Mouse (Mus musculus): Measurements from ENCODE around the gene Ankk1. TPM values are rescaled to one million over a fixed set of nuclear protein-coding genes. Genes with fewer than 3 reads are reported as not detected.

Gene Ankk1
- polyA plus RNA-seq (2016; fragmentation: Nextera tagmentation; extraction: Ambion mirVana), result not detected in 2 replicates

DNA sequence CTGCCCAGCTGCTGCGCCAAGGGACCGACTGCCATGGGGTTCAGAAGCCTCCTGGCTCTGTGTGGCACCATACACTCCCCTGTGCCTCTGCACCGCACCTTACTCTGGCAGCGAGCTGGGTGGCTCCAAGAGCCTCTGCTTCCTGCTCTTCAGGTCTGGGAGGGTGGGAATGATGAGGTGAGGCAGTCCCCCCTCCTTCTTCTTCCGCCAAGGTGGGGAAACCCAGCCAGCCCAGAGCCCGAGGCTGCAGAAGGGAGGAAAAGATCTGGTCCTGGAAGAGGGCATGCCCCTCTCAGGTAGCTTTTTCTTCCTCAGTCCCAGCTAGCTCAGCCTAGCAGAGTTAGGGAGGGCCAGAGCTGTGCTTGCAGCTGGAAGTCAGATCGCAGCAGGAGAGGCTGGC, at the start of gene Ankk1:
Gene Ankk1 (minus strand): TSS at position 101 of the 400 bp plus-strand sequence.
- no peak within 1 kb of the TSS for H3K9ac ChIP-seq
- no peak for ATAC-seq (ENCODE audit: low FRiP score)
- no peaks in the 10 kb centered on the region for H3K9me3 ChIP-seq (replicated peaks)
- 87% methylated on average over 7 of the region's 7 CpGs for WGBS
- no peaks in the 10 kb centered on the region for H3K27me3 ChIP-seq
- H3K4me3 ChIP-seq, result no peak within 1 kb of the TSS
- H3K4me2 ChIP-seq (replicated peaks), result no peak within 1 kb of the TSS
- H3K36me3 ChIP-seq, result no peaks in the 10 kb centered on the region
- H3K4me1 ChIP-seq, result 0 out of 2 replicates have a peak, but pooled peaks cover 4% of the 10 kb centered on the region
- no peak within 1 kb of the TSS for H3K27ac ChIP-seq

- Histone ChIP-seq H3K27ac (no peak overlapping the region), H3K9ac (no peak overlapping the region), H3K4me1 (0 out of 2 replicates have a peak, but pooled peaks cover 3% of the 10 kb centered on the region), H3K27me3 (no peaks in the 10 kb centered on the region), H3K4me2 (replicated peaks) (no peak overlapping the region), H3K36me3 (no peaks in the 10 kb centered on the region), H3K9me3 (replicated peaks) (no peaks in the 10 kb centered on the region), H3K4me3 (no peak overlapping the region)
- WGBS, result 66% methylated on average over 11 of the region's 11 CpGs
- no peak for ATAC-seq (ENCODE audit: low FRiP score)
Observed at GRCm38 (mm10) chr9:49472126-49472525, 45.3 kb upstream of the Ankk1 start.

DNA sequence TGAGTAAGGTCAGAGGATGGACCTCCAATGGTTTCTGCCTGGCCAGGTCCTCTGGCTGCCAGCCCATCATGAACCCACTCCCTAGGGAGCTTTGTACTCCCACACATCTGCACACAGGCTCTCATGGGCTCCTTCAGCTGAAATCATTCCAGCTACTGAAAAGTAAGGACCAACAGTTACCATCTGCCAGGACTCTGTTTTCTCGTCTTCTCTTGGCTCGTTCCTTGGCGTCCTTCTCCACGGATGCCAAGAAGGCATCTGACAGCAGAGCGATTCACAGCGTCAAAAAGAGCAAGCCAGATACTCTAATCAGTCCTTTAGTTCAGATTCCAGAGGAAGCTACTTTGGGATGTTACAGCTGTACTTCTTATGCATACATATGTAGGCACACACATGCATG, 44.1 kb upstream of the Ankk1 start:
- Histone ChIP-seq H3K27ac (no peak overlapping the region), H3K36me3 (no peaks in the 10 kb centered on the region), H3K4me2 (replicated peaks) (no peak overlapping the region), H3K9ac (no peak overlapping the region), H3K9me3 (replicated peaks) (no peaks in the 10 kb centered on the region), H3K27me3 (no peaks in the 10 kb centered on the region), H3K4me1 (0 out of 2 replicates have a peak, but pooled peaks cover 3% of the 10 kb centered on the region), H3K4me3 (no peak overlapping the region)
- ATAC-seq (ENCODE audit: low FRiP score), result no peak
- 87% methylated on average over 6 of the region's 6 CpGs for WGBS

DNA sequence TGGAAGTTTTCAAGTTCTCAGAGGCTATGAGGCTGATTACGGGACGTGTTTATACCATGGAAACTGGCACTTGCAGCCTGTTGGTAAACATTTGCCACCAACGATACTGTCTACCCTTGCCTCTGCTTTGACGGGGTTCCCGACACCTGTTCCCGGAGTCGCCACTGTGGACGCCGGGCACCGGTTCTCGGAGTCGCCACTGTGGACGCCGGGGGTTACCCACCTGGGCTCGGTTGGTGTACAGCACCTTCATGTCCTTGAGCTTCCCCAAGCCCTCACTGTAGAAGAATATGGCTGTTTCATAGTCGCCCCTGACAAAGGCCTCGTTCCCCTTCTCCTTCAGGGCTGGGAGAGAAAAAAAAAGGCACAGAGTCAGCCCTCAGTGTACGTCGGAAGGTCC, 43.2 kb upstream of the Ankk1 start:
- H3K4me3 ChIP-seq, result no peak overlapping the region
- H3K27me3 ChIP-seq, result no peaks in the 10 kb centered on the region
- H3K4me1 ChIP-seq, result 0 out of 2 replicates have a peak, but pooled peaks cover 3% of the 10 kb centered on the region
- no peak overlapping the region for H3K4me2 ChIP-seq (replicated peaks)
- no peaks in the 10 kb centered on the region for H3K36me3 ChIP-seq
- no peaks in the 10 kb centered on the region for H3K9me3 ChIP-seq (replicated peaks)
- no peak for ATAC-seq (ENCODE audit: low FRiP score)
- H3K27ac ChIP-seq, result no peak overlapping the region
- 93% methylated on average over 19 of the region's 19 CpGs for WGBS
- no peak overlapping the region for H3K9ac ChIP-seq

- H3K4me1 ChIP-seq, result peaks cover 3% of the 10 kb centered on the region; the same call in 1 of the 2 replicates
- WGBS, result 90% methylated on average over 3 of the region's 3 CpGs
- no peak overlapping the region for H3K27ac ChIP-seq
- H3K4me3 ChIP-seq, result no peak overlapping the region
- H3K27me3 ChIP-seq, result no peaks in the 10 kb centered on the region
- H3K36me3 ChIP-seq, result no peaks in the 10 kb centered on the region
- H3K9ac ChIP-seq, result no peak overlapping the region
- ATAC-seq (ENCODE audit: low FRiP score), result no peak
- no peak overlapping the region for H3K4me2 ChIP-seq (replicated peaks)
- H3K9me3 ChIP-seq (replicated peaks), result peaks cover 6% of the 10 kb centered on the region; the same call in 1 of the 2 replicates
Observed at GRCm38 (mm10) chr9:49456136-49456535, 29.3 kb upstream of the Ankk1 start.

DNA sequence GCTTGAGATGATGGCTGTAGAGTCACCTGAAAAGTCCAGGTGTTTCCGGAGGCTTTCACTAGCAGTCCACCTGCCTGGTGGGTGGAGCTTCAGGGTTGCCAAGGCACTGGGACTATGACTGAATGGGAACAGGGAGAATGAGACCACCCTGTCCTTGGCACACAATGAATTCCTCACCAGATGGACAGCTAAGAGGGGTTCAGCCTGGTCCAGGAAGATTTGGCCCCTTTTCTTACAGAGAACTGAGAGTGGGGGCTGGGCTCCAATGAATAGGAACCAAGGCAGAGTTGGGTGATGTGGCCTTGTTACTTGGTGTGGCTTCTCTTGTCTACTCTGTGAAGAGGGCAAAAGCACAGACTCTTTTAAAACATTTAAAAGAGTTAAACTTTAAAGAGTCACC, 25.6 kb upstream of the Ankk1 start:
- no peaks in the 10 kb centered on the region for H3K36me3 ChIP-seq

DNA sequence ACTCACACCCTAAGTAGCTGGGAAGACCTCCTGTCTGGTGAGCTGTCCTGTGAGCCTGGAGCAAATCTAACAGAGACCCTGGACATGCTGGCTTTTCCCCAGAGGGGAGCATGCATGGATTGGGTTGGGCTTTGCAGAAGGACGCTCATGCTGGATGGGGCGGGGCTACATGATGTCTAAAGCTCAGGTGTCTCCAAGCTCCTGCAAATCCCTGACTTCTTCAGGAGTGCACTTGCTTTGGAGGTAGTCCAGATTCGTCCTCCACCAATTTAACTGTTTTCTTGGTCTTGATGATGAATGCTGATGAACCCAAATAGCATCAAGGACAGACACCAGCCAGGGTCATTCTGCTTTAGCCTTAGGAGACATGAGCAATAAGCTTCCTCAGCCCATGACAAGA, 23.7 kb upstream of the Ankk1 start:
- Histone ChIP-seq H3K27me3 (no peaks in the 10 kb centered on the region), H3K36me3 (no peaks in the 10 kb centered on the region), H3K4me1 (peaks cover 2% of the 10 kb centered on the region; the same call in 1 of the 2 replicates), H3K27ac (no peak overlapping the region), H3K4me2 (replicated peaks) (no peak overlapping the region), H3K4me3 (no peak overlapping the region), H3K9ac (no peak overlapping the region), H3K9me3 (replicated peaks) (peaks cover 6% of the 10 kb centered on the region; the same call in 1 of the 2 replicates)
- ATAC-seq (ENCODE audit: low FRiP score), result no peak
- 82% methylated on average over 3 of the region's 3 CpGs for WGBS

More for the DNA sequence above, 25.6 kb upstream of the Ankk1 start:
- no peak overlapping the region for H3K27ac ChIP-seq
- no peak for ATAC-seq (ENCODE audit: low FRiP score)
- no peak overlapping the region for H3K4me3 ChIP-seq
- H3K27me3 ChIP-seq, result no peaks in the 10 kb centered on the region
- peaks cover 6% of the 10 kb centered on the region; the same call in 1 of the 2 replicates for H3K9me3 ChIP-seq (replicated peaks)
- H3K9ac ChIP-seq, result no peak overlapping the region
- H3K4me2 ChIP-seq (replicated peaks), result no peak overlapping the region
- H3K4me1 ChIP-seq, result peaks cover 3% of the 10 kb centered on the region; the same call in 1 of the 2 replicates
- 95% methylated on average over 1 of the region's 1 CpGs for WGBS

GRCm38 (mm10) chr9:49442621-49443020, 15.8 kb upstream of the Ankk1 start:
- ATAC-seq (ENCODE audit: low FRiP score), result no peak
- Histone ChIP-seq H3K9ac (no peak overlapping the region), H3K9me3 (replicated peaks) (no peaks in the 10 kb centered on the region), H3K27ac (no peak overlapping the region), H3K36me3 (no peaks in the 10 kb centered on the region), H3K27me3 (no peaks in the 10 kb centered on the region), H3K4me1 (no peaks in the 10 kb centered on the region), H3K4me2 (replicated peaks) (no peak overlapping the region), H3K4me3 (no peak overlapping the region)
- 79% methylated on average over 3 of the region's 3 CpGs for WGBS

DNA sequence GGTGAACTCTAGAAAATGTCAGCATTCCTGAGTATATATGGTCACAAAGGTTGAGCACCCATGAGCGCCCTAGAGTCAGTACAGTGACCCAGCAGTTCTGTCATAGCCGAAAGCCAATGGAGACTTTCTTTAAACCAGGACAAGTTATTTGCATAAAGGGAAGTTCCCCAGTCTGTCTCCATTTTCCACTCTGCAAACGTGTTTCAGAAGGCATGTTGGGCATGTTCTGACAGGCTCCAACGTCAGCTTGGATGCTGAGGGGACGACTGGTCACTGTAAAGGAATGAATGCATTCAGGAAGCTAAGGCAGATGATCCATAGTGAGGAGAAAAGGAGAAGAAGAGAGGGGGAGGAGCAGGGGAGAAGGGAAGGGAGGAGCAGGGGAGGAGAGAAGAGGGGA, 657 bp upstream of the Ankk1 start:
- Histone ChIP-seq H3K4me3 (no peak overlapping the region), H3K9me3 (replicated peaks) (no peaks in the 10 kb centered on the region), H3K9ac (no peak overlapping the region), H3K4me1 (0 out of 2 replicates have a peak, but pooled peaks cover 3% of the 10 kb centered on the region), H3K27ac (no peak overlapping the region), H3K4me2 (replicated peaks) (no peak overlapping the region), H3K27me3 (no peaks in the 10 kb centered on the region), H3K36me3 (no peaks in the 10 kb centered on the region)
- 69% methylated on average over 5 of the region's 5 CpGs for WGBS
- ATAC-seq (ENCODE audit: low FRiP score), result no peak

- Histone ChIP-seq H3K36me3 (no peaks in the 10 kb centered on the region), H3K9me3 (replicated peaks) (no peaks in the 10 kb centered on the region), H3K9ac (no peak overlapping the region), H3K4me1 (0 out of 2 replicates have a peak, but pooled peaks cover 4% of the 10 kb centered on the region), H3K27me3 (no peaks in the 10 kb centered on the region), H3K4me2 (replicated peaks) (no peak overlapping the region), H3K4me3 (no peak overlapping the region), H3K27ac (no peak overlapping the region)
- 78% methylated on average over 1 of the region's 1 CpGs for WGBS
- no peak for ATAC-seq (ENCODE audit: low FRiP score)
Observed at GRCm38 (mm10) chr9:49425585-49425984, 1.2 kb downstream of the Ankk1 start.

- 94% methylated on average over 5 of the region's 5 CpGs for WGBS
- no peak overlapping the region for H3K4me3 ChIP-seq
- H3K27ac ChIP-seq, result no peak overlapping the region
- no peaks in the 10 kb centered on the region for H3K27me3 ChIP-seq
- H3K9me3 ChIP-seq (replicated peaks), result no peaks in the 10 kb centered on the region
- H3K9ac ChIP-seq, result no peak overlapping the region
- no peak overlapping the region for H3K4me2 ChIP-seq (replicated peaks)
- H3K4me1 ChIP-seq, result 0 out of 2 replicates have a peak, but pooled peaks cover 4% of the 10 kb centered on the region
- H3K36me3 ChIP-seq, result no peaks in the 10 kb centered on the region
- no peak for ATAC-seq (ENCODE audit: low FRiP score)
Observed at GRCm38 (mm10) chr9:49423866-49424265, 3.0 kb downstream of the Ankk1 start.

GRCm38 (mm10) chr9:49410621-49411020, 16.2 kb downstream of the Ankk1 start:
- Histone ChIP-seq H3K27ac (no peak overlapping the region), H3K36me3 (no peaks in the 10 kb centered on the region), H3K9me3 (replicated peaks) (no peaks in the 10 kb centered on the region), H3K9ac (no peak overlapping the region), H3K27me3 (0 out of 2 replicates have a peak, but pooled peaks cover 3% of the 10 kb centered on the region), H3K4me3 (no peak overlapping the region), H3K4me1 (peaks cover 9% of the 10 kb centered on the region; the same call in 1 of the 2 replicates), H3K4me2 (replicated peaks) (no peak overlapping the region)
- 87% methylated on average over 5 of the region's 5 CpGs for WGBS
- ATAC-seq (ENCODE audit: low FRiP score), result no peak

- WGBS, result 92% methylated on average over 5 of the region's 5 CpGs
- Histone ChIP-seq H3K27me3 (0 out of 2 replicates have a peak, but pooled peaks cover 3% of the 10 kb centered on the region), H3K4me2 (replicated peaks) (no peak overlapping the region), H3K4me1 (peaks cover 9% of the 10 kb centered on the region; the same call in 1 of the 2 replicates), H3K9me3 (replicated peaks) (no peaks in the 10 kb centered on the region), H3K36me3 (no peaks in the 10 kb centered on the region), H3K4me3 (no peak overlapping the region), H3K9ac (no peak overlapping the region), H3K27ac (no peak overlapping the region)
- no peak for ATAC-seq (ENCODE audit: low FRiP score)
Observed at GRCm38 (mm10) chr9:49407028-49407427, 19.8 kb downstream of the Ankk1 start.

Measured in hindbrain, embryonic 12.5 days (tissue).